Mouse (Mus musculus) stomach, postnatal 0 days (tissue): Measurements from ENCODE around the gene Slc22a23.

Experiments
- CTCF ChIP-seq: IDR thresholded peaks from 2 replicates; pipeline ENCODE4 v1.5.1; 2016; ENCODE audit warnings: antibody characterized with exemption, low read depth, mild to moderate bottlenecking, moderate library complexity
- EP300 ChIP-seq: optimal IDR thresholded peaks from 2 replicates; pipeline ENCODE3; 2016; ENCODE audit warnings: antibody characterized with exemption

- TF ChIP-seq CTCF (no peak), EP300 (no peak)
Measured at GRCm38 (mm10) chr13:34248941-34249920, 95.8 kb downstream of the Slc22a23 start.
